Mouse (Mus musculus) hindbrain, embryonic 14.5 days (tissue): ENCODE results near the gene Uvrag. TPM values are rescaled to one million over a fixed set of nuclear protein-coding genes. Genes with fewer than 3 reads are reported as not detected.

Source experiments
- ATAC-seq: fragments of 200-750 bp; cut with Nextera tagmentation; 2 replicates; pipeline ENCODE4 v1.8.0; 2017; ENCODE audit warnings: moderate number of reproducible peaks, mild to moderate bottlenecking, moderate TSS enrichment, moderate library complexity; ENCODE audit not compliant: low FRiP score
- DNase-seq: peaks from one replicate; pipeline ENCODE4 v3.0.0-alpha.2; 2015; ENCODE audit warnings: low spot score
- H3K27ac ChIP-seq: fragments of 300-500 bp; sonication (generic); 2 replicates; pipeline ENCODE4 v1.5.1; 2014; ENCODE audit warnings: mild to moderate bottlenecking, moderate library complexity
- H3K27me3 ChIP-seq: fragments of 300-500 bp; sonication (generic); 2 replicates; pipeline ENCODE4 v1.6.1; 2014; ENCODE audit warnings: mild to moderate bottlenecking, low read length, mixed read lengths; ENCODE audit not compliant: control insufficient read depth, insufficient read depth
- H3K36me3 ChIP-seq: fragments of 300-500 bp; sonication (generic); replicated peaks from 2 replicates; pipeline ENCODE4 v1.6.1; 2014; ENCODE audit not compliant: control insufficient read depth, insufficient read depth
- H3K4me1 ChIP-seq: fragments of 300-500 bp; sonication (generic); replicated peaks from 2 replicates; pipeline ENCODE4 v1.6.1; 2014; ENCODE audit warnings: antibody characterized with exemption, low read length, mixed read lengths; ENCODE audit not compliant: control insufficient read depth, insufficient read depth
- H3K4me2 ChIP-seq: fragments of 300-500 bp; sonication (generic); replicated peaks from 2 replicates; pipeline ENCODE4 v1.6.1; 2014; ENCODE audit warnings: mild to moderate bottlenecking, moderate library complexity
- H3K4me3 ChIP-seq: fragments of 300-500 bp; sonication (generic); replicated peaks from 2 replicates; pipeline ENCODE4 v1.5.1; 2014; ENCODE audit warnings: mild to moderate bottlenecking, low read length
- H3K9ac ChIP-seq: fragments of 300-500 bp; sonication (generic); 2 replicates; pipeline ENCODE4 v1.6.1; 2014
- H3K9me3 ChIP-seq: fragments of 300-500 bp; sonication (generic); 2 replicates; pipeline ENCODE4 v1.6.1; 2016; ENCODE audit warnings: low read length; ENCODE audit not compliant: control insufficient read depth
- WGBS: fragments of 180-500 bp; shearing (Covaris S2); extraction: QIAGEN DNeasy Blood & Tissue Kit; methylation state at CpG from one replicate; pipeline ENCODE4 v1.1.7; 2014; 5-methylcytosine and 5-hydroxymethylcytosine counted together
- polyA plus RNA-seq: library from polyadenylated mRNA; unstranded; fragments of >200 nt; fragmentation: Nextera tagmentation; extraction: Ambion mirVana; gene quantifications from 2 replicates; pipeline ENCODE4 v1.2.1, GENCODE M21; 2014

The Uvrag gene
- polyA plus RNA-seq, 1 experiment from 2014 or later = 18.0 TPM

- no peak for ATAC-seq
These were observed 28.9 kb upstream of the Uvrag start for GRCm38 (mm10) chr7:99169717-99170403.

GRCm38 (mm10) chr7:99168756-99169155, 27.8 kb upstream of the Uvrag start:
- ATAC-seq = no peak
- WGBS = 95% methylated on average over 6 of the region's 6 CpGs
- no peak for DNase-seq

More at GRCm38 (mm10) chr7:99169717-99170403, 28.9 kb upstream of the Uvrag start:
- DNase-seq = no peak
- 89% methylated on average over 9 of the region's 9 CpGs for WGBS
- Histone ChIP-seq H3K4me1 (no peaks in the 10 kb centered on the region), H3K27me3 (no peaks in the 10 kb centered on the region), H3K27ac (no peak overlapping the region), H3K9me3 (no peaks in the 10 kb centered on the region), H3K4me3 (no peak overlapping the region), H3K9ac (no peak overlapping the region), H3K36me3 (no peaks in the 10 kb centered on the region), H3K4me2 (no peak overlapping the region)

GRCm38 (mm10) chr7:99167939-99168338, 27.0 kb upstream of the Uvrag start:
- Histone ChIP-seq H3K4me3 (no peak overlapping the region), H3K4me1 (no peaks in the 10 kb centered on the region), H3K36me3 (no peaks in the 10 kb centered on the region), H3K9me3 (no peaks in the 10 kb centered on the region), H3K4me2 (no peak overlapping the region), H3K9ac (no peak overlapping the region), H3K27ac (no peak overlapping the region), H3K27me3 (no peaks in the 10 kb centered on the region)
- 61% methylated on average over 5 of the region's 5 CpGs for WGBS
- ATAC-seq (no peak), DNase-seq (no peak)

More at GRCm38 (mm10) chr7:99168756-99169155, 27.8 kb upstream of the Uvrag start:
- H3K4me2 ChIP-seq = no peak overlapping the region
- no peaks in the 10 kb centered on the region for H3K9me3 ChIP-seq
- no peak overlapping the region for H3K27ac ChIP-seq
- H3K36me3 ChIP-seq = no peaks in the 10 kb centered on the region
- no peaks in the 10 kb centered on the region for H3K27me3 ChIP-seq
- H3K9ac ChIP-seq = no peak overlapping the region
- no peaks in the 10 kb centered on the region for H3K4me1 ChIP-seq
- H3K4me3 ChIP-seq = no peak overlapping the region

GRCm38 (mm10) chr7:99166159-99166558, 25.2 kb upstream of the Uvrag start:
- no peak overlapping the region for H3K4me3 ChIP-seq
- no peak for ATAC-seq
- H3K36me3 ChIP-seq = no peaks in the 10 kb centered on the region
- no peak overlapping the region for H3K4me2 ChIP-seq
- 90% methylated on average over 8 of the region's 8 CpGs for WGBS
- H3K27me3 ChIP-seq = no peaks in the 10 kb centered on the region
- DNase-seq = no peak
- H3K9ac ChIP-seq = no peak overlapping the region
- no peaks in the 10 kb centered on the region for H3K9me3 ChIP-seq
- H3K4me1 ChIP-seq = no peaks in the 10 kb centered on the region
- no peak overlapping the region for H3K27ac ChIP-seq

GRCm38 (mm10) chr7:99164873-99165410, 24.0 kb upstream of the Uvrag start:
- H3K9me3 ChIP-seq = no peaks in the 10 kb centered on the region
- no peak overlapping the region for H3K9ac ChIP-seq
- no peaks in the 10 kb centered on the region for H3K4me1 ChIP-seq
- H3K27me3 ChIP-seq = no peaks in the 10 kb centered on the region
- ATAC-seq = no peak
- 93% methylated on average over 7 of the region's 7 CpGs for WGBS
- H3K36me3 ChIP-seq = no peaks in the 10 kb centered on the region
- no peak overlapping the region for H3K4me3 ChIP-seq
- no peak overlapping the region for H3K27ac ChIP-seq
- no peak for DNase-seq
- H3K4me2 ChIP-seq = no peak overlapping the region

GRCm38 (mm10) chr7:99162462-99162861, 21.5 kb upstream of the Uvrag start:
- no peak overlapping the region for H3K9ac ChIP-seq
- 93% methylated on average over 7 of the region's 7 CpGs for WGBS
- H3K36me3 ChIP-seq = no peaks in the 10 kb centered on the region
- no peak overlapping the region for H3K27ac ChIP-seq
- H3K4me2 ChIP-seq = no peak overlapping the region
- no peaks in the 10 kb centered on the region for H3K4me1 ChIP-seq
- DNase-seq (no peak), ATAC-seq (no peak)
- H3K4me3 ChIP-seq = no peak overlapping the region
- H3K9me3 ChIP-seq = no peaks in the 10 kb centered on the region
- no peaks in the 10 kb centered on the region for H3K27me3 ChIP-seq

GRCm38 (mm10) chr7:99161961-99162360, 21.0 kb upstream of the Uvrag start:
- DNase-seq = no peak
- Histone ChIP-seq H3K4me3 (no peak overlapping the region), H3K4me1 (no peaks in the 10 kb centered on the region), H3K36me3 (no peaks in the 10 kb centered on the region), H3K27me3 (no peaks in the 10 kb centered on the region), H3K9ac (no peak overlapping the region), H3K9me3 (no peaks in the 10 kb centered on the region), H3K27ac (no peak overlapping the region), H3K4me2 (no peak overlapping the region)
- WGBS = 91% methylated on average over 11 of the region's 11 CpGs
- ATAC-seq = no peak

GRCm38 (mm10) chr7:99161529-99161928, 20.6 kb upstream of the Uvrag start:
- Histone ChIP-seq H3K4me1 (no peaks in the 10 kb centered on the region), H3K27ac (no peak overlapping the region), H3K36me3 (no peaks in the 10 kb centered on the region), H3K4me3 (no peak overlapping the region), H3K9ac (no peak overlapping the region), H3K27me3 (no peaks in the 10 kb centered on the region), H3K9me3 (no peaks in the 10 kb centered on the region), H3K4me2 (no peak overlapping the region)
- no peak for DNase-seq
- ATAC-seq = no peak
- 57% methylated on average over 4 of the region's 4 CpGs for WGBS

GRCm38 (mm10) chr7:99160995-99161394, 20.1 kb upstream of the Uvrag start:
- DNase-seq (no peak), ATAC-seq (no peak)

More at GRCm38 (mm10) chr7:99160995-99161394, 20.1 kb upstream of the Uvrag start:
- Histone ChIP-seq H3K4me2 (no peak overlapping the region), H3K4me1 (no peaks in the 10 kb centered on the region), H3K9me3 (no peaks in the 10 kb centered on the region), H3K27ac (no peak overlapping the region), H3K4me3 (no peak overlapping the region), H3K36me3 (no peaks in the 10 kb centered on the region), H3K9ac (no peak overlapping the region), H3K27me3 (no peaks in the 10 kb centered on the region)
- 57% methylated on average over 7 of the region's 7 CpGs for WGBS
